Mouse (Mus musculus) cerebellum, postnatal 14 days (tissue): ENCODE results near the gene Loxl1.

Experiments used
- DNase-seq, 2 experiments: peaks; one replicate each; pipeline ENCODE4 v3.0.0; 2021; ENCODE audit warnings: mixed read lengths in 2 of 2

Gene Loxl1

GRCm38 (mm10) chr9:58248746-58249413 lies 64.1 kb downstream of the Loxl1 start:
- no peak for DNase-seq

GRCm38 (mm10) chr9:58247064-58247759 lies 65.8 kb downstream of the Loxl1 start:
- peak; percentile 85 to 88 for DNase-seq

- no peak for DNase-seq
Measured at GRCm38 (mm10) chr9:58246083-58246591, 66.8 kb downstream of the Loxl1 start.

GRCm38 (mm10) chr9:58243696-58244095 lies 69.3 kb downstream of the Loxl1 start:
- DNase-seq: no peak

- DNase-seq: no peak
Measured at GRCm38 (mm10) chr9:58242696-58243095, 70.3 kb downstream of the Loxl1 start.

- DNase-seq: peak; percentile 54 to 64
Measured at GRCm38 (mm10) chr9:58241780-58242485, 71.1 kb downstream of the Loxl1 start.
